Mouse (Mus musculus): ENCODE measurements around the gene Bcl2l2.

Bcl2l2 gene

DNA sequence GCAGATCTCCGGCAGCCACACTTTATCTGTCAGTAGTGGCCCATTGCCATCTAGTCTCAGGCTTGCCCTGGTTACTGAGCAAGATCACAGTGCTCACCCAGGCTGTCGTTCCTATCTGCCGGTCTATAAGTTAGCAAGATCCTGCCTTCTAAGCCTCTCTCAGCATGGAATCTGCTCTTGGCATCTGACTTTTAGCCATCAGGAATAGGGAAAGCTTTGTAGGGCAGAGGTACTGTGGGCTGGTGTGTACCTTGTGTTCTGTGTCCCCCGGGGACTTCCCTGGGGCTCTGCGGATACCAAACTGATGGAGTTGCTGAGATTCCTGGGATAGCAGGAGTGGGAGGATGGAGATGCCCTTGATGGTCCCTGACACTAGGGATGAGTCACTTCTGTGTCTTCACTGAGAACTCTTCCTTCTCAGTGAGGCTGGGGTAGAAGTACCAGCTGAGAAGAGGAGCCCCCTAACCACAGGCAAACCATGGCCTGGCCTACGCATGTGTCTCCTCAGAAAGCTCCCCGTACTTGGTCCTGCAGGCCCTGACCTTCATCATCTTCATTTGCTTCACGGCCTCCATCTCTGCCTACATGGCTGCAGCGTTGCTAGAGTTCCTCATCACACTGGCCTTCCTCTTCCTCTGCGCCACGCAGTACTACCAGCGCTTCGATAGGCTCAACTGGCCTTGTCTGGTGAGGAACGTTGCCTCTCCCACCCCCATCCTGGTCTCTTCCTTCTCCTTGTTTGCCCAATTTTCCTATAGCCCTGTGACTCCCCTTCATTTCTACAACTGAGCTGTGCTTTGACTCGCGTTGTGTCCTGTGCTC, 54.4 kb downstream of the Bcl2l2 start:
- no peak for DNase-seq
